Mouse (Mus musculus) midbrain, embryonic 16.5 days (tissue): ENCODE results near the gene Acod1. TPM values are rescaled to one million over a fixed set of nuclear protein-coding genes. Genes with fewer than 3 reads are reported as not detected.

ENCODE experiments used
- ATAC-seq: fragments of 200-750 bp; cut with Nextera tagmentation; 2 replicates; pipeline ENCODE4 v1.8.0; 2017; ENCODE audit warnings: moderate TSS enrichment
- H3K27ac ChIP-seq: fragments of 300-500 bp; sonication (generic); 2 replicates; pipeline ENCODE4 v1.5.1; 2014; ENCODE audit warnings: mild to moderate bottlenecking, low read length, mixed read lengths
- H3K27me3 ChIP-seq: fragments of 300-500 bp; sonication (generic); 2 replicates; pipeline ENCODE4 v1.6.1; 2014; ENCODE audit warnings: low read depth, low read length, mixed read lengths; ENCODE audit not compliant: control insufficient read depth, insufficient read depth
- H3K36me3 ChIP-seq: fragments of 300-500 bp; sonication (generic); 2 replicates; pipeline ENCODE4 v1.6.1; 2014; ENCODE audit warnings: mild to moderate bottlenecking, low read length, moderate library complexity, mixed read lengths; ENCODE audit not compliant: control insufficient read depth, insufficient read depth
- H3K4me1 ChIP-seq: fragments of 300-500 bp; sonication (generic); 2 replicates; pipeline ENCODE4 v1.6.1; 2014; ENCODE audit warnings: mild to moderate bottlenecking, low read length, mixed read lengths; ENCODE audit not compliant: control insufficient read depth, insufficient read depth
- H3K4me2 ChIP-seq: fragments of 300-500 bp; sonication (generic); 2 replicates; pipeline ENCODE4 v1.6.1; 2014; ENCODE audit warnings: mild to moderate bottlenecking, low read length, mixed read lengths
- H3K4me3 ChIP-seq: fragments of 300-500 bp; sonication (generic); 2 replicates; pipeline ENCODE4 v1.5.1; 2014; ENCODE audit warnings: low read depth, mild to moderate bottlenecking, low read length, moderate library complexity, mixed read lengths
- H3K9ac ChIP-seq: fragments of 300-500 bp; sonication (generic); 2 replicates; pipeline ENCODE4 v1.6.1; 2014; ENCODE audit warnings: low read depth, low read length, mixed read lengths
- H3K9me3 ChIP-seq: fragments of 300-500 bp; sonication (generic); replicated peaks from 2 replicates; pipeline ENCODE4 v1.6.1; 2014; ENCODE audit warnings: mild to moderate bottlenecking, low read length, mixed read lengths; ENCODE audit not compliant: control insufficient read depth, poor library complexity, severe bottlenecking
- WGBS: fragments of 180-500 bp; shearing (Covaris S2); extraction: QIAGEN DNeasy Blood & Tissue Kit; methylation state at CpG from one replicate; pipeline ENCODE4 v1.1.7; 2014; 5-methylcytosine and 5-hydroxymethylcytosine counted together
- polyA plus RNA-seq: library from polyadenylated mRNA; unstranded; fragments of >200 nt; fragmentation: Nextera tagmentation; extraction: Ambion mirVana; gene quantifications from 2 replicates; pipeline ENCODE4 v1.2.1, GENCODE M21; 2015

The Acod1 gene
- polyA plus RNA-seq, 1 experiment from 2014 or later, result not detected

DNA sequence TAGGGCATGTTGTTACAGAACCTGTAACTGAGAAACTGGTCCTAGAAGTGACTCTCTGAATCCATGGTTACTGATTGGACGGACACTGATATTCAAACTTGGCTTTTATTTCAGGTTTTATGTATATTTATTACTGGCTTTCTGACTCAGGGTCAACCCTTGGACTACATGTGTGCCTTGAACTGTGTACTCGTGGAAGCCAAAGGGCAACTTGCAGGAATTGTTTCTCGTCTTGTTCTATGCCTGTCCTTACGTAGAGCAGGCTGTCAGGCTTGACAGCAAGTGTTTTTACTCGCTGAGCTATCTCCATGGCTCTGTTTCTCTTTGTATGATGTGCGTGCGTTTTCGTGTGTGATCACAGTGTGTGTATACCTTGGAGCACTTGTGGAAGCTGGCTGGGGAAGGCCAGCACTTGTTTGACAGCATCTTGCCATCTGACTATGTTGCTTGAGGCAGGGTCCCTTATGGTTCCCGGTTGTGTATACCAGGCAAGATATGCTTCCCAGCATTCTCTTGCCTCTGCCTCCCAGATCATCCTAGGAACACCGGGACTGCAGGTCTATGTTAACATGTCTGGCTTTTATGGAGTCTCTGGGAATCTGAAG lies 56.1 kb downstream of the Acod1 start:
- no peak for ATAC-seq
- Histone ChIP-seq H3K27me3 (no peaks in the 10 kb centered on the region), H3K4me1 (peaks cover 3% of the 10 kb centered on the region; the same call in 1 of the 2 replicates), H3K9ac (no peak overlapping the region), H3K9me3 (no peaks in the 10 kb centered on the region), H3K36me3 (no peaks in the 10 kb centered on the region), H3K27ac (no peak overlapping the region), H3K4me2 (no peak overlapping the region), H3K4me3 (no peak overlapping the region)
- 83% methylated on average over 10 of the region's 10 CpGs for WGBS

Other genes starting within 250 kb of the Acod1 start
- 15.7 and 17.0 TPM in 2 replicates for gene Kctd12, start 64.3 kb upstream of the Acod1 start, polyA plus RNA-seq
- 10.7 and 11.1 TPM in 2 replicates for gene Cln5, start 23.2 kb downstream of the Acod1 start, polyA plus RNA-seq
- 22.1 and 23.2 TPM in 2 replicates for gene Fbxl3, start 52.6 kb downstream of the Acod1 start, polyA plus RNA-seq